Mouse (Mus musculus) heart, embryonic 11.5 days (tissue): ENCODE data around the gene Taf5. TPM values are rescaled to one million over a fixed set of nuclear protein-coding genes. Genes with fewer than 3 reads are reported as not detected.
A peak's percentile ranks its signal among the peaks of the same experiment; 100 is the strongest.

Source experiments
- ATAC-seq: fragments of 200-750 bp; cut with Nextera tagmentation; replicated peaks from 2 replicates; pipeline ENCODE4 v1.8.0; 2017; ENCODE audit warnings: moderate library complexity; ENCODE audit not compliant: insufficient number of reproducible peaks, low FRiP score, low TSS enrichment
- H3K27ac ChIP-seq: fragments of 300-500 bp; sonication (generic); 2 replicates; pipeline ENCODE4 v1.5.1; 2014; ENCODE audit warnings: mild to moderate bottlenecking, low read depth, low read length
- H3K27me3 ChIP-seq: fragments of 300-500 bp; sonication (generic); 2 replicates; pipeline ENCODE4 v1.6.1; 2014; ENCODE audit warnings: mild to moderate bottlenecking, low read length, mixed read lengths; ENCODE audit not compliant: control insufficient read depth, insufficient read depth
- H3K36me3 ChIP-seq: fragments of 300-500 bp; sonication (generic); 2 replicates; pipeline ENCODE4 v1.6.1; 2014; ENCODE audit warnings: mild to moderate bottlenecking, low read length, moderate library complexity, mixed read lengths; ENCODE audit not compliant: control insufficient read depth, insufficient read depth
- H3K4me1 ChIP-seq: fragments of 300-500 bp; sonication (generic); 2 replicates; pipeline ENCODE4 v1.6.1; 2014; ENCODE audit warnings: low read length; ENCODE audit not compliant: control insufficient read depth, insufficient read depth
- H3K4me2 ChIP-seq: fragments of 300-500 bp; sonication (generic); 2 replicates; pipeline ENCODE4 v1.6.1; 2014; ENCODE audit warnings: mild to moderate bottlenecking, moderate library complexity
- H3K4me3 ChIP-seq: fragments of 300-500 bp; sonication (generic); 2 replicates; pipeline ENCODE4 v1.5.1; 2014; ENCODE audit warnings: low read depth, low read length
- H3K9ac ChIP-seq: fragments of 300-500 bp; sonication (generic); 2 replicates; pipeline ENCODE4 v1.6.1; 2014; ENCODE audit warnings: mild to moderate bottlenecking, low read depth, low read length, moderate library complexity
- H3K9me3 ChIP-seq: fragments of 300-500 bp; sonication (generic); replicated peaks from 2 replicates; pipeline ENCODE4 v1.6.1; 2016; ENCODE audit warnings: low read length; ENCODE audit not compliant: control insufficient read depth
- WGBS: fragments of 180-500 bp; shearing (Covaris S2); extraction: QIAGEN DNeasy Blood & Tissue Kit; methylation state at CpG from one replicate; pipeline ENCODE4 v1.1.7; 2014; ENCODE audit not compliant: insufficient replicate concordance; 5-methylcytosine and 5-hydroxymethylcytosine counted together
- polyA plus RNA-seq: library from polyadenylated mRNA; unstranded; fragments of >200 nt; fragmentation: Nextera tagmentation; extraction: Ambion mirVana; gene quantifications from 2 replicates; pipeline ENCODE4 v1.2.1, GENCODE M21; 2014

Gene Taf5
- polyA plus RNA-seq, 1 experiment from 2014 or later, result 5.5 TPM

- Histone ChIP-seq H3K4me3 (peak overlapping the region; percentile 59), H3K36me3 (peaks cover 6% of the 10 kb centered on the region; the same call in 1 of the 2 replicates), H3K4me1 (peaks cover 3% of the 10 kb centered on the region; the same call in 1 of the 2 replicates), H3K27me3 (no peaks in the 10 kb centered on the region), H3K27ac (no peak overlapping the region), H3K9me3 (no peaks in the 10 kb centered on the region), H3K9ac (no peak overlapping the region; the same call in 1 of the 2 replicates), H3K4me2 (peak overlapping the region; percentile 68)
- 6% methylated on average over 7 of the region's 7 CpGs for WGBS
- ATAC-seq, result no peak
Measured at GRCm38 (mm10) chr19:47049840-47050239, 17.7 kb upstream of the Taf5 start.

GRCm38 (mm10) chr19:47050271-47051032 is 17.1 kb upstream of the Taf5 start, which contains the start of gene Pcgf6:
Pcgf6 (minus strand) TSS chr19:47050906.
- Histone ChIP-seq H3K27me3 (no peaks in the 10 kb centered on the region), H3K4me2 (peak within 1 kb of the TSS; percentile 68), H3K4me1 (peaks cover 3% of the 10 kb centered on the region; the same call in 1 of the 2 replicates), H3K4me3 (peak within 1 kb of the TSS; percentile 59), H3K9me3 (no peaks in the 10 kb centered on the region), H3K27ac (peak within 1 kb of the TSS; percentile 77), H3K9ac (peak within 1 kb of the TSS; percentile 70), H3K36me3 (peaks cover 6% of the 10 kb centered on the region; the same call in 1 of the 2 replicates)
- peak; percentile 76 for ATAC-seq
- WGBS, result under 1% methylated on average over 75 of the region's 75 CpGs

GRCm38 (mm10) chr19:47052927-47053326 is 14.6 kb upstream of the Taf5 start:
- Histone ChIP-seq H3K27ac (no peak overlapping the region), H3K4me1 (peaks cover 3% of the 10 kb centered on the region; the same call in 1 of the 2 replicates), H3K36me3 (no peaks in the 10 kb centered on the region), H3K9me3 (no peaks in the 10 kb centered on the region), H3K4me2 (no peak overlapping the region), H3K27me3 (no peaks in the 10 kb centered on the region), H3K4me3 (no peak overlapping the region), H3K9ac (no peak overlapping the region)
- ATAC-seq, result no peak
- 81% methylated on average over 4 of the region's 4 CpGs for WGBS

- WGBS, result 87% methylated on average over 4 of the region's 4 CpGs
- H3K9me3 ChIP-seq, result no peaks in the 10 kb centered on the region
- H3K9ac ChIP-seq, result no peak overlapping the region
- peaks cover 3% of the 10 kb centered on the region; the same call in 1 of the 2 replicates for H3K4me1 ChIP-seq
- no peaks in the 10 kb centered on the region for H3K27me3 ChIP-seq
- ATAC-seq, result no peak
- no peak overlapping the region for H3K27ac ChIP-seq
- H3K4me3 ChIP-seq, result no peak overlapping the region
- H3K36me3 ChIP-seq, result no peaks in the 10 kb centered on the region
- no peak overlapping the region for H3K4me2 ChIP-seq
Measured at GRCm38 (mm10) chr19:47053471-47053870, 14.1 kb upstream of the Taf5 start.

- H3K4me1 ChIP-seq, result no peaks in the 10 kb centered on the region
- 43% methylated on average over 1 of the region's 1 CpGs for WGBS
- H3K9me3 ChIP-seq, result no peaks in the 10 kb centered on the region
- ATAC-seq, result no peak
- no peak overlapping the region for H3K27ac ChIP-seq
- no peak overlapping the region for H3K4me2 ChIP-seq
- H3K9ac ChIP-seq, result no peak overlapping the region
- H3K4me3 ChIP-seq, result no peak overlapping the region
- H3K27me3 ChIP-seq, result no peaks in the 10 kb centered on the region
- H3K36me3 ChIP-seq, result no peaks in the 10 kb centered on the region
Measured at GRCm38 (mm10) chr19:47057684-47058083, 9.9 kb upstream of the Taf5 start.

GRCm38 (mm10) chr19:47065860-47066259 is 1.7 kb upstream of the Taf5 start:
- H3K27ac ChIP-seq, result no peak overlapping the region
- H3K4me3 ChIP-seq, result no peak overlapping the region
- no peak for ATAC-seq
- no peaks in the 10 kb centered on the region for H3K27me3 ChIP-seq
- no peaks in the 10 kb centered on the region for H3K36me3 ChIP-seq
- no peaks in the 10 kb centered on the region for H3K9me3 ChIP-seq
- H3K4me2 ChIP-seq, result no peak overlapping the region
- WGBS, result 90% methylated on average over 3 of the region's 3 CpGs
- no peak overlapping the region for H3K9ac ChIP-seq
- H3K4me1 ChIP-seq, result peaks cover 10% of the 10 kb centered on the region

GRCm38 (mm10) chr19:47067924-47068611 is 522 bp downstream of the Taf5 start:
- WGBS, result under 1% methylated on average over 70 of the region's 72 CpGs
- ATAC-seq, result peak; percentile 85
- peak overlapping the region; percentile 95 for H3K9ac ChIP-seq
- H3K27me3 ChIP-seq, result no peaks in the 10 kb centered on the region
- peak overlapping the region; percentile 79 for H3K27ac ChIP-seq
- H3K4me3 ChIP-seq, result peak overlapping the region; percentile 99
- no peaks in the 10 kb centered on the region for H3K9me3 ChIP-seq
- H3K36me3 ChIP-seq, result peaks cover 5% of the 10 kb centered on the region
- peak overlapping the region; percentile 84 for H3K4me2 ChIP-seq
- H3K4me1 ChIP-seq, result peaks cover 10% of the 10 kb centered on the region

GRCm38 (mm10) chr19:47088226-47088625 is 20.7 kb downstream of the Taf5 start:
- Histone ChIP-seq H3K27ac (no peak overlapping the region), H3K36me3 (peaks cover 15% of the 10 kb centered on the region), H3K4me3 (no peak overlapping the region), H3K4me2 (peak overlapping the region; percentile 94), H3K9ac (no peak overlapping the region), H3K27me3 (no peaks in the 10 kb centered on the region), H3K4me1 (peaks cover 20% of the 10 kb centered on the region), H3K9me3 (no peaks in the 10 kb centered on the region)
- 75% methylated on average over 3 of the region's 3 CpGs for WGBS
- no peak for ATAC-seq
